Mouse (Mus musculus) adrenal gland, adult 18-20 months (tissue): ENCODE measurements around the gene Fam110a. TPM values are rescaled to one million over a fixed set of nuclear protein-coding genes. Genes with fewer than 3 reads are reported as not detected.
A peak's percentile ranks its signal among the peaks of the same experiment; 100 is the strongest.

Experiments
- DNase-seq, 2 experiments: peaks; one replicate each; pipeline ENCODE4 v3.0.0; 2021 to 2022; ENCODE audit warnings: low spot score in 2 of 2
- long read RNA-seq, 2 experiments: library from polyadenylated mRNA; stranded (forward); transcript quantifications; one replicate each; pipeline ENCODE4 v2.0.0; 2021
- total RNA-seq, 2 experiments: library from RNA; stranded (reverse); gene quantifications; 1 replicate in 1 of 2; 2 replicates in 1 of 2; pipeline ENCODE4 v1.2.3; 2021

Fam110a gene
- total RNA-seq: 10 to 100 TPM in 1 of 2 experiments, 1 to 10 TPM in 1; 6.6 to 10.3 TPM
- long read RNA-seq, experiment 1, transcript Fam110a-201 (2 exons, 1,754 nt): major isoform, 6 of 7 reads
- long read RNA-seq, experiment 1, partial matches to known transcripts: 1 of 7 reads
- long read RNA-seq, experiment 1, other reads (novel, unspliced or antisense): 0 of 7 reads
- long read RNA-seq, experiment 2, transcript Fam110a-201 (2 exons, 1,754 nt): major isoform, 10 of 24 reads
- long read RNA-seq, experiment 2, partial matches to known transcripts: 0 of 24 reads
- long read RNA-seq, experiment 2, other reads (novel, unspliced or antisense): 14 of 24 reads

DNA sequence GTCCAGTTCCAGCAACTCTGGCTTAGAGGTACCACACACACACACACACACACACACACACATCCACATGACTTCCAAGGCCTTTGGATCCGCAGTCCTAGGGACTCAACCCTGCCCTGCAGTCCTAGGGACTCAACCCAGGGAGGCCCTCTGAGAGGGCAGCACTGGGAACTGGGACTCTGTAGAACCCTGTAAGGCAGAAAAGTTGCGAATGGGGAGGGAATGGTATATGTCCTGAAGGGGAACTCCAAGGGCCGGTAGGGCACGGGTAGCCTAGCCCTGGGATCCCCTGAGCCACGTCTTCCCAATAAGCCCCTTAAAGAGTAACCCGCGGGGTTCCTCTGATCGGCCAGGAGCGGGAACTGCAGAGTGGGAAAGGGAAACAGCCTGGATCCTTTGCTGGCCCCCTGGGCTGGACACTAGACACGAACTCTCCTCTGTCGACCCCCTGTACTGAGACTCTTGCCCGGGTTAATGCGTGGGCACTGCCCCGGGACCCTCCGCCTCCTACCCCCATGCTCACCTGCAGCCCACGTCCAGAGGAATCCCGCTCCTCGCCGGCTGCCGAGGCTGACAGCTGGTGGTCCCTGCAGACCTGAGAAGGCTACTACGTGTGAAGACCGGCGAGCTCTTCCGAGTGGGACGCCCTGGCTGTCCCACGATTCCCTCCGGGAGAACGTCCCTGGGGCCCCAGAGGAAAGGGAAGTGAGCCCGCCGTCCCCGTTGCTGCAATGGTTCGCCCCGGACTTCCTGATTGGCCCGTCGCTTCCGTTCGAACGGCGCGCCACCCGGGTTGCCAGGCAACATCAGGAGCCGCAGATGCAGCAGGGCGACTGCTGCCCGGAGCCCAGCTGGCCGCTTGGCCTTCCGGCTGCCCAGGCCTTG lies at the start of gene Fam110a:
Gene Fam110a (minus strand): TSS at position 750 of the 885 bp plus-strand sequence.
- peak; percentile 86 for DNase-seq

- peak; percentile 89 to 91 for DNase-seq
Measured at GRCm38 (mm10) chr2:152029252-152030082, 49.4 kb upstream of the Fam110a start.

- DNase-seq: no peak
Measured at GRCm38 (mm10) chr2:152024883-152025422, 44.9 kb upstream of the Fam110a start.

GRCm38 (mm10) chr2:152022022-152022421 lies 42.0 kb upstream of the Fam110a start:
- no peak for DNase-seq

- peak; percentile 43 to 47 for DNase-seq
Measured at GRCm38 (mm10) chr2:152020255-152020654, 40.2 kb upstream of the Fam110a start.

- no peak for DNase-seq
Measured at GRCm38 (mm10) chr2:152016666-152017065, 36.6 kb upstream of the Fam110a start.

DNA sequence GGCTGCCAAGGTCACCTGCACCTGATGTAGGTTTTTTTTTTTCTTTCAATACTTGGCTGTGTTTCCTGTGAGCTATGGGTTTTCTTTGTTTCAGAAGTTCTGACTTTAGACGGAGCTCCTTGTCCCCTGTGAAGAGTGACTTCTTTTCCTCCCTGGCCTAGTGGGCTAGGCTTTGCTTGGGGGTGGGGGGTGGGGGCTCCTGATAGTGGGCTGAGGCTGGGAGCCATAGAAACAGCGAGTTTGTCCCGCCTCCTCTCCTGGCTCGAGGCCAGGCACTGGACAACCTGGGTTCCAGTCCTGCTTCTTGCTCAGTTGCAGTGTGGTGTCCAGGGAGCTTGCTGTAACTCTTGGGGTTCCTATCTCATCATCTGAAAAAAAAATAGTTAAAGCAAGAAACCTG lies 36.0 kb upstream of the Fam110a start:
- no peak for DNase-seq

DNA sequence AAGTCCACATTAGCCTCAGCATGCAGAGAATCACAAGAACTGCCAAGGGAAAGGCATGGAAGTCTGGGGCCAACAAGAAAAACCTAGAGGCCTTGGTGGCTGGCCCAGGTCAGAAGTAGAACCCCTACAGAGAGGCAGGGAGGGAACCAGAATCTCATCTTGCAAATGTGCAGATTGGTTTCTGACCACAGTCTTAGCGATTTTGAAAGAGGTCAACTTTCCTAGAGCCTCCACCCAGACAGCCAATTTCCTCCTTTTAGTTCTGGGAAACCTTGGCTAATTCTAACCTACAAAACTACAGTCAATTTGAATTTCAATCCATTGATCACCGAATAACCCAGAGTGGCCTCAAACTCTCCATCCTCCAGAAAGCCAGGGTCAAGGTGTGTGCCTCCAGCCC lies 32.7 kb upstream of the Fam110a start:
- DNase-seq: no peak

DNA sequence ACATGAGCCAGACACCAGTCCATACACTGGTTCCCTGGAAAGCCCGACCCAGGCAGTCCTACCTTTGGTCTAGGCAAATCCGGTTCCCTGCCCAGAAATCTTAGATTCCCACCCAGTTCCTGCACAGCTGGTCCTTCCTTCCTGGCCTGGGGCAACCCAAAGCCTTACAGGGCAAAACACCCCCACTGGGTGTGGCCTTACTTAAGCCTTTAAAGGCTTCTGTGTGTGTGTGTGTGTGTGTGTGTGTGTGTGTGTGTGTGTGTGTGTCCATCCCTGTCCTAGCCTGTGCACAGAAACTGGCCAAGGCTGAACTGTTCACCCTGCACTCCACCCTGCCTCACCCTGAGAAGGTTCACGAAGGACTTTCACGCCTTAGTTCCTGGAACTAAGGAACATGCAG lies 32.2 kb upstream of the Fam110a start:
- no peak for DNase-seq

DNA sequence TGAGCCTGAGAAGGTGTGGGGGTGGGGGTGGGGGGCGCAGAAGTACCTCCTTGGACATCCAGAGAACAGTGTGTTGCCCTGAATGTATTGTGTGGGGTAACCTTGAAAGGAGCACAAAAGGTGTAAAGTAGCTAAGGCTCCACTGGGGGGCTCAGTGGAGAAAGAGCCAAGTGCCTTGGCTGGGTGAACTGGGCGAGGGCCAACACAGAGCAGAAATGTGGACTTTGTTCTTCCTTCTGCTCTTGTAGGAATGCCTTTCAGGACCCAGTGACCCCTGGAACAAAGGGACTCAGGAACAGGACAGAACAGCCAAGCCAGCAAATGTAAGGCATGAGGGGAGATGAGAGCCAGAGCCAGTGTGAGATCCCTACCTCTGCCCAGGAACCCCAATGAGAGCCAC lies 31.7 kb upstream of the Fam110a start:
- no peak for DNase-seq

DNA sequence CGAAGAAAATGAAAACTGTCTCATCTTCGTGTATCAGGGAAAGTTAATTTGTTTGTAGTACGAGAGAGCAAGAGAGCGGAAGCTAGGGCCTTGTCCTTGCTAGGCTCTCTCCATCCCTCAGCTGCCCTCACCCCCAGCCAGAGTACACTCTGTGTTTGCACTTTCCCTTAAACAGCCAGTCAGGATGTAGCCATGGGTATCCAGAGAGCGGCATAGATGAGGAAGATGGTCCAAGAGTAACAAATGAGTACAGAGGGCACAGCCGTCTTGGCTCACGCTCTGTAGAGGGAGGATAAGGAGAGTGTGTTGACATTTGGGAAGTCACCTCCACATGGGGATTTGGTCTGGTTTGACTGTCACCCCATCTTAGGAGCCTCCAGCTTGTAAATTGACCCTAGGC lies 30.6 kb upstream of the Fam110a start:
- no peak for DNase-seq

DNA sequence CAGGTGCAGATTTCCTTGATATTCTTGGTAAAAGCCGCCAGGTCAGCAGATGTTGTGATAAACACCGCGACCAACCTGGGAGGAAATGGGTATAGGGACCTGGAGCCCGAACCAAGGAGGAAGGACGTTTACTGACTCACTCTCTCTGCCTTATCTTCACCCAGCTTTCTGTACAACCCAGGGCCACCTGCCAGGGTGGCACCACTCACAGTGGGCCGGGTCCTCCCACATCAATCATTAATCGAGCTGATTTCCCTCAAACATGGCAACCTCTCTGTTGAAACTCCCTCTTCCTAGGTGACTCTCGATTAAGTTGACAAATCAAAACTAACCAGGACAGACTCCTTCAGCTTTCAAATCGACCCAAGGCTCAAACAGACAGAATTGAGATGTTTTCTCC lies 30.2 kb upstream of the Fam110a start:
- no peak for DNase-seq

- no peak for DNase-seq
Measured at GRCm38 (mm10) chr2:152009061-152009779, 29.2 kb upstream of the Fam110a start.

DNA sequence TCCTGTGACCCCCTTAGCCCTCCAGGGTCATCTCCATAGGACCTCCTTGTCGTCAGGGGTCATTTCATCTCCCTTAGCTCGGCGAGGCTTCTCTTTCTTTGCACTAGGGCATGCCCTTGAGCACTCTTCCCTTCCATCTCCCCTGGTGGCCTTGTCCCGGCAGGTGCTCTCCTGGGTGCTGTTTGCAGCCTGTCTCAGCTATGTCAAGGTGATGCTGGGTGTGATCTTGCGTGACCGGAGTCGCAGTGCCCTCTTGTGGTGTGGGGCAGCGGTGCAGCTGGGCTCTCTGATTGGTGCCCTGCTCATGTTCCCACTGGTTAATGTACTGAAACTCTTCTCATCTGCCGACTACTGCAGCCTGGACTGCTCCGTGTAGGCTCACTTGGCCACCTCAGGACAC lies 27.8 kb upstream of the Fam110a start:
- peak in 1 of 2 experiments; percentile 47 for DNase-seq

DNA sequence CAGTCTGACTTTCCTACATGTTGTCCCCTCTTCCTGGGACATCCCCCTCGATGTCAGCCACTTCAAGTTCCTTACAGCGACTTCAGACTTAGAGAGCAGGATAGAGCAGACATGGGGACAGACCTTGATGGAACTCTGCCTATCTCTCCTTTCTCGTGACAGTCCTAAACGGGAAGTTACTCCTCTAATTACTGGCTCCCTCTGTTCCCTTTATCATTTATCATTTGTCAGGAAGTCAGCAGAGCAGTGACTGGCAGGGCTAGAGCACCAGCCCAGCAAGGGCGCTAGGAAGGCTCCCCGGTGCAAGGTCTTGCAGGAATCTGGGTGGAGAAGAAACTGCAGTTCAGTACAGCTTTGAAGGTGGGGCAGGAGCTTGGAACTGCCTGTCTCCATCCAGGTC lies 22.5 kb upstream of the Fam110a start:
- no peak for DNase-seq

DNA sequence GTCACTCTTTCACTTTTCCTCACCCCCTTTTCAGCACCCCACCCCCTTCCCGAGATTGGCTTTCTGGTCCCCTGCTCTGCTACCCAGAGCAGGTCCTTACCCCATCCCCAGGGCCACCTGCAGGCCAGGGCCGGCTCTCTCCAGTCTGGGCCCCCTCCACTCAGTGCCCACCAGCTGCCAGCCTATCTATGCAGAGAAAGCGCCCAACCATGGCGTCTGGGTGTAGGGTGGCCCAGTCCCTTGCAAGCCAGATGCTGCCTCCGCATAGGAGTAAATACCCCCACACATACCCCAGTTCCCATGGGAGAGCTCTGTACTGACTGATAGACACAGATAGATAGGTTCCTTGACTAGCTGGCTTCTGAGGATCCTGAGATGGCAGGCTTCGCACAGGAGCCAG lies 20.7 kb upstream of the Fam110a start:
- no peak for DNase-seq

GRCm38 (mm10) chr2:152000291-152000679 lies 20.3 kb upstream of the Fam110a start:
- DNase-seq: no peak

- DNase-seq: no peak
Measured at GRCm38 (mm10) chr2:151999669-152000290, 19.8 kb upstream of the Fam110a start.

- DNase-seq: no peak
Measured at GRCm38 (mm10) chr2:151998932-151999331, 18.9 kb upstream of the Fam110a start.

DNA sequence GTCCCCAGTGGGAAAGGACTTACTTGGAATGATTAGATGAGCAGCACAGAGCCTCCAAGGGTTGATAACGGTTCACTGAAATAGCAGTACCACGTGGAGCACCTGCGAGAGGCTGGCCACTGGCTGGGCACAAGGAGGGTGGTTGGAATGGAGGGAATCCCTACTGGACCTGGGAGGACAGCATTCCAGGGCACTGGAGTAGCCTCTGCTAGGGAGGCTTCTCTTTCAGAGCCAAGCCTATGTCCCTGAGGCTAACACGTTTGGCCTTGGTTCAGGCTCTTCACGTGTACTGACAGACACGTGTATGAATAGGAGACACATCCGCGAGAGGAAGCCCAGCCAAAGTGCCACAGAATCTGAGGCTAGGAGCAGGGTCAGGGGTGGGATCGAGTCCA lies 18.5 kb upstream of the Fam110a start:
- DNase-seq: no peak
